Mouse (Mus musculus): ENCODE measurements around the gene Asah2.

DNA sequence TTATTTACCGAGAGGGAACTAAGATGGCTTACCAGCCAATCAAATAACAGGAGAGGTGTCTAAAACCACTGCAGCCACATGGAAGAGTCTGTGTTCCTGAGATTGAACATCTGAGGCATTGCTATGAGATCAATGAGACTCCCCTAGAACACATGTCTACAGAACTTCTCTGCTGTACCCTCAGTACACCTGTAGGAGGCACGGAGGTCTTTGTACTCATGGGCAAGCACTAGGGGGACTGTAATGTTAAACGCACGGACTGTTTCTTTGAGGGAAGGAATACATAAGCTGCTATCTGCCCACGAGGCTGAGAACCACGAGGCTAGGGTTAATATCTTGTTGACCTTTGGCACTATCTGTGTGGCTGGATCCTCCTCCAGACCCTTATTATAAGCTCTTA lies 44.5 kb upstream of the Asah2 start:
- no peak for TF ChIP-seq CTCF (IDR thresholded peaks at IDR 0.05; ENCODE audit: insufficient read depth, low read depth, low read length)
- no peak for TF ChIP-seq POLR2A (IDR thresholded peaks at IDR 0.05; ENCODE audit: insufficient read depth, low read depth, low read length)
